Mouse (Mus musculus) Patski (cell line): ENCODE measurements around the gene Edem3. TPM values are rescaled to one million over a fixed set of nuclear protein-coding genes. Genes with fewer than 3 reads are reported as not detected.

ENCODE experiments used
- ATAC-seq: fragments of 100-300 bp; one replicate; pipeline ENCODE4 v1.8.0; 2021
- CTCF ChIA-PET: fragments of 350-600 bp; sonication (Branson Sonifier 250); formaldehyde crosslinking; loops from one replicate; lab custom pipeline; 2022; ENCODE audit warnings: inconsistent platforms; lab: Charles Lee
- POLR2A ChIA-PET: fragments of 350-600 bp; sonication (Branson Sonifier 250); formaldehyde crosslinking; loops from one replicate; lab custom pipeline; 2022; ENCODE audit warnings: antibody characterized with exemption, inconsistent platforms; lab: Charles Lee
- DNase-seq: peaks from one replicate; pipeline ENCODE4 v3.0.0-alpha.2; 2011; ENCODE audit warnings: low read depth, low spot score
- H3K27me3 ChIP-seq: fragments of 371-371 bp; one replicate; pipeline ENCODE4 v1.5.1; 2021
- CTCF ChIP-seq: fragments of 100-300 bp; IDR thresholded peaks from one replicate; pipeline ENCODE4 v1.5.1; 2021
- in situ Hi-C: fragments of 300-500 bp; cut with MboI; formaldehyde crosslinking; loops from 3 replicates; pipeline ENCODE4 v1.11.1; 2018; ENCODE audit warnings: low pct_unique_long_range_greater_than_20kb, mixed read lengths
- polyA plus RNA-seq: library from polyadenylated mRNA; unstranded; gene quantifications from one replicate; pipeline ENCODE4 v1.2.3, GENCODE M21; 2021

The Edem3 gene
- polyA plus RNA-seq, 1 experiment from 2014 or later = 34.5 TPM

- CTCF ChIA-PET = interaction anchor here (2.6 kb wide), 1 partner anchor 15 kb away, joined by 6 read pairs; no protein-coding TSS in a partner anchor
- in situ Hi-C loops = loop anchor here (25.0 kb wide), 1 partner anchor 667 kb away; no protein-coding TSS in a partner anchor
- ATAC-seq = no peak
- POLR2A ChIA-PET = no interaction called here
- DNase-seq = no peak
- no peak for TF ChIP-seq CTCF
- no peaks in the 10 kb centered on the region for H3K27me3 ChIP-seq
These were observed 90.2 kb downstream of the Edem3 start for GRCm38 (mm10) chr1:151845252-151845832.

- ChIA-PET POLR2A (no interaction called here), CTCF (interaction anchor here (2.6 kb wide), 1 partner anchor 14 kb away, joined by 6 read pairs; no protein-coding TSS in a partner anchor)
- in situ Hi-C loops = loop anchor here (25.0 kb wide), 1 partner anchor 666 kb away; no protein-coding TSS in a partner anchor
- DNase-seq = no peak
- H3K27me3 ChIP-seq = no peaks in the 10 kb centered on the region
- no peak for ATAC-seq
- peak; percentile 30 for TF ChIP-seq CTCF
These were observed 91.0 kb downstream of the Edem3 start for GRCm38 (mm10) chr1:151845926-151846782.

GRCm38 (mm10) chr1:151848286-151848685 lies 93.1 kb downstream of the Edem3 start:
- DNase-seq = no peak
- ChIA-PET POLR2A (no interaction called here), CTCF (no interaction called here)
- TF ChIP-seq CTCF = no peak
- no peak for ATAC-seq
- no peaks in the 10 kb centered on the region for H3K27me3 ChIP-seq
- in situ Hi-C loops = loop anchor here (25.0 kb wide), 1 partner anchor 664 kb away; no protein-coding TSS in a partner anchor

DNA sequence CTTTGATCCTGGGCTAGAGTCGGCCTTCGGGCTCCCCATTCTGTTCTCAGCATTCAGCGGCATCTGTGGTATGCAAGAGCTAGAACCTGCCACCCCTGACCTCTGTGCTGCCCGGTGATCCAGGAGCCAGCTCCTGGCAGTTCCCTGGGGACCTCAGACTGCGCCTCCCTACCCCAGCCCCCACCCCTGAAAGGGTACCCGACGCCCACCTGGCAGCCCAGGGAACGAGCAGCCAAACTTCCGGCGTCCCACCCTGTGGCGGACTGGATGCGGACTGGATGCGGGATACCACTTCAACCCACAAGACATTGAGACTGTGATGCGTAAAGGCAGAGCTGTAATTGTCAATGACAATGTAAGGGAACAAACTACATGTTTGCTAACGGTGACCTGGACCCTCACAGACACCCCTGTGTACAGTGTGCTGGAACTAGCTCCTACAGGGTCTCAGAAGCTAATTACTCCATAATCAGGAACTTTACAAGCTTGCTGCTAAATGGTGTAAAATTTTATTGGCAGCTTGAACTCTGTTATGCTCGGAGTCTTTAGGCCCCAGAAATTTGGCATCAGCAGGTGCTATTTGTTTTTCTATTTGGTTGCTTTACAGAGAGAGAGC lies 94.9 kb downstream of the Edem3 start:
- ChIA-PET POLR2A (no interaction called here), CTCF (no interaction called here)
- DNase-seq (no peak), ATAC-seq (no peak)
- no peaks in the 10 kb centered on the region for H3K27me3 ChIP-seq
- no peak for TF ChIP-seq CTCF
- in situ Hi-C loops = loop anchor here (25.0 kb wide), 1 partner anchor 662 kb away; no protein-coding TSS in a partner anchor

- DNase-seq = no peak
- ChIA-PET POLR2A (no interaction called here), CTCF (no interaction called here)
- TF ChIP-seq CTCF = peak; percentile 26
- no peaks in the 10 kb centered on the region for H3K27me3 ChIP-seq
- in situ Hi-C loops = no loop called here
- ATAC-seq = no peak
These were observed 96.1 kb downstream of the Edem3 start for GRCm38 (mm10) chr1:151851051-151851848.

DNA sequence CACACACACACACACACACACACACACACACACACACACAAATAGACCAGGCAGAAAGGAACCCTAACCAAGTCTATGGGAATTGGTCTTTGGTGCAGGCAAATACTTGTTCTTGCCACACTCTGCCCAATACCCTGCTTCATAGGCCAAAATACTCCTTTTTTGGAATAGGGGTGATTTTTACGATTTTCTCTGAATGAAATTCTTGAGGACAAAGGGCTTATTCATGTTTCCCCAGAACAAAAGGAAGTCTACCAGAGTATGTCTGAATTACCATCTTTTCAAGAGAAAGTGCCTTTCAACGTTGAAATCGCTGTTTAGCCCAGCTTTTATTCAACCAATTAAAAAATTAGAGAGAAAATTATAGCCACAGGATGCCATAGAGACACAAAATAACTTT lies 96.8 kb downstream of the Edem3 start:
- CTCF ChIA-PET = no interaction called here
- in situ Hi-C loops = no loop called here
- ATAC-seq = no peak

GRCm38 (mm10) chr1:151855561-151855960 lies 100.4 kb downstream of the Edem3 start:
- ATAC-seq (no peak), DNase-seq (no peak)
- in situ Hi-C loops = no loop called here
- TF ChIP-seq CTCF = no peak
- POLR2A ChIA-PET = no interaction called here
- CTCF ChIA-PET = no interaction called here
- no peaks in the 10 kb centered on the region for H3K27me3 ChIP-seq

More for the DNA sequence above, 96.8 kb downstream of the Edem3 start:
- no peak for DNase-seq
- no peak for TF ChIP-seq CTCF
- POLR2A ChIA-PET = no interaction called here
- H3K27me3 ChIP-seq = no peaks in the 10 kb centered on the region

GRCm38 (mm10) chr1:151858474-151858873 lies 103.3 kb downstream of the Edem3 start:
- ChIA-PET CTCF (no interaction called here), POLR2A (no interaction called here)
- ATAC-seq (no peak), DNase-seq (no peak)
- in situ Hi-C loops = no loop called here
- no peaks in the 10 kb centered on the region for H3K27me3 ChIP-seq
- no peak for TF ChIP-seq CTCF

- POLR2A ChIA-PET = no interaction called here
- in situ Hi-C loops = no loop called here
- TF ChIP-seq CTCF = no peak
- H3K27me3 ChIP-seq = no peaks in the 10 kb centered on the region
- DNase-seq (no peak), ATAC-seq (no peak)
- CTCF ChIA-PET = interaction anchor here (1.3 kb wide), 2 partner anchors 14 to 91 kb away, joined by 3 read pairs; no protein-coding TSS in a partner anchor
These were observed 106.3 kb downstream of the Edem3 start for GRCm38 (mm10) chr1:151861334-151861995.
